Mouse (Mus musculus) cerebellum, adult 2 months (tissue): ENCODE results near the gene Pdlim7. TPM values are rescaled to one million over a fixed set of nuclear protein-coding genes. Genes with fewer than 3 reads are reported as not detected.

Experiments used
- DNase-seq, 2 experiments: peaks; one replicate each; pipeline ENCODE4 v3.0.0; 2021
- H3K27ac ChIP-seq: fragments of 200-500 bp; 2 replicates; pipeline ENCODE4 v1.5.1; 2012; ENCODE audit warnings: low read length, control low read depth, inconsistent platforms; ENCODE audit not compliant: insufficient read depth
- H3K27me3 ChIP-seq: fragments of 200-500 bp; 2 replicates; pipeline ENCODE4 v1.6.1; 2012; ENCODE audit warnings: inconsistent platforms, mild to moderate bottlenecking, low read length, moderate library complexity; ENCODE audit not compliant: control insufficient read depth, insufficient read depth
- H3K4me1 ChIP-seq: fragments of 200-500 bp; 2 replicates; pipeline ENCODE4 v1.6.1; 2011; ENCODE audit warnings: low read length; ENCODE audit not compliant: control insufficient read depth, insufficient read depth
- H3K4me3 ChIP-seq: fragments of 200-500 bp; replicated peaks from 2 replicates; pipeline ENCODE3; 2011; ENCODE audit warnings: mild to moderate bottlenecking, low read depth, low read length, control low read depth; ENCODE audit not compliant: insufficient read depth
- CTCF ChIP-seq: fragments of 200-500 bp; IDR thresholded peaks from 2 replicates; pipeline ENCODE4 v1.5.1; 2011; ENCODE audit warnings: low read depth, mild to moderate bottlenecking, control low read depth, low read length, moderate library complexity, borderline replicate concordance; ENCODE audit not compliant: insufficient read depth
- POLR2A ChIP-seq: fragments of 200-500 bp; IDR thresholded peaks from 2 replicates; pipeline ENCODE4 v1.6.1; 2011; ENCODE audit warnings: low read length, control low read depth, borderline replicate concordance; ENCODE audit not compliant: insufficient read depth
- WGBS: fragments of 180-500 bp; shearing (Covaris S2); methylation state at CpG from one replicate; pipeline ENCODE4 v1.1.7; 2018; 5-methylcytosine and 5-hydroxymethylcytosine counted together
- polyA plus RNA-seq: library from polyadenylated mRNA; depleted of rRNA; stranded (reverse); fragments of >200 nt; gene quantifications from 2 replicates; pipeline ENCODE4 v1.2.3, GENCODE M21; 2012; rRNA removed

The Pdlim7 gene
- polyA plus RNA-seq: 66.8 and 67.2 TPM in 2 replicates

GRCm38 (mm10) chr13:55513111-55513748 lies at the start of gene Pdlim7:
Gene Pdlim7, minus strand, starts transcription at chr13:55513676.
- Histone ChIP-seq H3K4me3 (peak within 1 kb of the TSS; percentile 67), H3K4me1 (peaks cover 5% of the 10 kb centered on the region), H3K27me3 (no peaks in the 10 kb centered on the region), H3K27ac (peak within 1 kb of the TSS; percentile 70; the same call in 1 of the 2 replicates)
- DNase-seq: peak; percentile 86 to 93
- WGBS: 1% methylated on average over 55 of the region's 55 CpGs
- peak; percentile 86 for TF ChIP-seq POLR2A
- TF ChIP-seq CTCF: peak; percentile 93

- Histone ChIP-seq H3K27me3 (no peaks in the 10 kb centered on the region), H3K4me3 (no peak overlapping the region), H3K4me1 (peaks cover 6% of the 10 kb centered on the region; the same call in 1 of the 2 replicates), H3K27ac (no peak overlapping the region)
- WGBS: 75% methylated on average over 6 of the region's 6 CpGs
- TF ChIP-seq CTCF (no peak), POLR2A (no peak)
- no peak for DNase-seq
Observed at GRCm38 (mm10) chr13:55557499-55557898, 44.0 kb upstream of the Pdlim7 start.

DNA sequence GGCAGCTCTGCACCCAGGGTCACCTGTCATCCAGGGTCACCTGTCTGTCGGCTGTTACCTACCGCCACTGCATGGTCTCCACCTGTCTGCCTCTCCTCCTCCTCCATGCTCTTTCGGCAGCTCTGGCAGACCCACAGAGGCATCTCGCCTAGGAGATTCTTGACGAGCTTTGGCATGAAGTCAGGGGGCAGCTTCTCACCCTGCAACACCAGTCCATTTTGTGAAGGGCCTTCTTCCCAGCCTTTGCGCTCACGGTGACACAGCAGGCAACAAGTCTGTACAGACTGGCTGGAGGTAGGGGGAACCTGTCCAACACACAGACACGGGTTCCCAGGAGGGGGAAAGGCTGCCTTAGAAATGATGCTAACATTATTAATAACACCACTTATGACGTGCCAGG lies 42.4 kb upstream of the Pdlim7 start:
- no peak for TF ChIP-seq POLR2A
- no peak for TF ChIP-seq CTCF
- Histone ChIP-seq H3K27ac (no peak overlapping the region), H3K4me1 (peaks cover 6% of the 10 kb centered on the region; the same call in 1 of the 2 replicates), H3K4me3 (no peak overlapping the region), H3K27me3 (no peaks in the 10 kb centered on the region)
- DNase-seq: no peak
- 51% methylated on average over 9 of the region's 9 CpGs for WGBS

- 75% methylated on average over 15 of the region's 15 CpGs for WGBS
- DNase-seq: no peak
- TF ChIP-seq POLR2A (no peak), CTCF (no peak)
- Histone ChIP-seq H3K4me1 (no peaks in the 10 kb centered on the region), H3K4me3 (no peak overlapping the region), H3K27me3 (no peaks in the 10 kb centered on the region), H3K27ac (no peak overlapping the region)
Observed at GRCm38 (mm10) chr13:55549061-55549460, 35.6 kb upstream of the Pdlim7 start.

- no peak for DNase-seq
- H3K4me3 ChIP-seq: no peak overlapping the region
- no peak overlapping the region for H3K27ac ChIP-seq
- 92% methylated on average over 5 of the region's 5 CpGs for WGBS
- H3K4me1 ChIP-seq: no peaks in the 10 kb centered on the region
- TF ChIP-seq CTCF: no peak
- no peak for TF ChIP-seq POLR2A
- no peaks in the 10 kb centered on the region for H3K27me3 ChIP-seq
Observed at GRCm38 (mm10) chr13:55548426-55548825, 35.0 kb upstream of the Pdlim7 start.

DNA sequence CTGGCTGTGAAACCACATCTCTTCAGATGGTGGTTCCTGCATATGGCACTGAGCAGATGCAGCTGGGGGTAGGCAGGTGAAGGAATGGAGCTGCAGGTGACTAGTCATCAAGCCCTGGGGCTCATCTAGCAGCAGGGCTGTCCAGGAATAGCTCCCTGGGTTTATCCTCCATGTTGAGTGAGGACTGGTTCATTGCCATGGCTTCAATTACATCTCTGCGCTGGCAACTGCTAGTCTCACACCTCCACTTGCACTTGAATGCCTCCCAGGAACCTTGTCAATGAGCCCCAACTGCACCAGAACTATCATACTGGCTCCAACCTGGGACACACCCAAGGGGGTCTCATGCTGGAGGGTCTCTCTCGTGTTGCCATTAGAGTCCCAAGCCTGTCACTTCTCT lies 34.4 kb upstream of the Pdlim7 start:
- Histone ChIP-seq H3K27me3 (no peaks in the 10 kb centered on the region), H3K4me1 (no peaks in the 10 kb centered on the region), H3K27ac (no peak overlapping the region), H3K4me3 (no peak overlapping the region)
- WGBS: 82% methylated on average over 2 of the region's 2 CpGs
- TF ChIP-seq POLR2A (no peak), CTCF (no peak)
- DNase-seq: no peak

DNA sequence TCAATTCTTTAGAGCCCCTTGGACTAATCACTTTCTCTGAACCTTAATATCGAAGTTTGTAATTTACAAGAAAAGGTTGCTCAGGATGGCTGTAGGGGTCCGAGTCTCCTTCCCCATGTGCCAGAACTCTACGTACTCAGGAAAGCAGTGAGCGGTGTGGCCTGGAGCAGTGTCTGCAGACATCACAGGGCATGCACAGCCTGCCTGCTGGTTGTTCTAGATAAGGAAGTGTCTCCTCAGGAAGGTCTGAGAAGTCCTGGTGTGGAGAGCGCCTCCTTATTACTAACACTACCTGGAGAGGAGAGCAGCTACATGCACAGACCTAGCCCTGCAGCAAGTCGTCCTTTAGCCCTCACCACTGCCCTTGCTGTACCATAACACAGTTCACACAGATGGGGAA lies 31.3 kb upstream of the Pdlim7 start:
- TF ChIP-seq CTCF: no peak
- TF ChIP-seq POLR2A: no peak
- DNase-seq: no peak
- no peaks in the 10 kb centered on the region for H3K27me3 ChIP-seq
- H3K4me3 ChIP-seq: no peak overlapping the region
- 86% methylated on average over 6 of the region's 6 CpGs for WGBS
- no peak overlapping the region for H3K27ac ChIP-seq
- H3K4me1 ChIP-seq: no peaks in the 10 kb centered on the region

GRCm38 (mm10) chr13:55543447-55543846 lies 30.0 kb upstream of the Pdlim7 start:
- 85% methylated on average over 8 of the region's 8 CpGs for WGBS
- Histone ChIP-seq H3K27ac (no peak overlapping the region), H3K27me3 (no peaks in the 10 kb centered on the region), H3K4me1 (no peaks in the 10 kb centered on the region), H3K4me3 (no peak overlapping the region)
- TF ChIP-seq POLR2A (no peak), CTCF (no peak)
- no peak for DNase-seq
